8 mouse cellular contexts compared by ENCODE assay signal in genomic region chr9:21029291-21030054, GRCm38 (mm10). TPM values are rescaled to one million over a fixed set of nuclear protein-coding genes. Genes with fewer than 3 reads are reported as not detected.
DNase-seq lines count a peak whose midpoint lies in the region; ATAC-seq and TF ChIP-seq lines count a peak whose summit lies in the region.

Icam4 (plus strand) TSS chr9:21029373.

- no peaks in the 10 kb centered on the region for H3K9me3 ChIP-seq in liver, embryonic 12.5 days (replicated peaks)
- no peaks in the 10 kb centered on the region for H3K9me3 ChIP-seq in stomach, postnatal 0 days (ENCODE audit: control insufficient read depth, low read length)

- WGBS in liver, embryonic 12.5 days (ENCODE audit: insufficient replicate concordance), result under 1% methylated on average over 37 of the region's 37 CpGs
- whole genome bisulfite sequencing in stomach, postnatal 0 days, result 5% methylated on average over 37 of the region's 37 CpGs

- H3K4me1 ChIP-seq in liver, embryonic 12.5 days, result peaks cover 82% of the 10 kb centered on the region
- H3K4me1 ChIP-seq in stomach, postnatal 0 days (replicated peaks; ENCODE audit: control insufficient read depth, insufficient read depth), result 0 out of 2 replicates have a peak, but pooled peaks cover 3% of the 10 kb centered on the region

- no peaks in the 10 kb centered on the region for H3K79me2 ChIP-seq in myocyte (ENCODE audit: control insufficient read depth, insufficient read depth)

- H3K4me2 ChIP-seq in liver, embryonic 12.5 days, result peak within 1 kb of the TSS; percentile 99
- H3K4me2 ChIP-seq in myocyte (ENCODE audit: low read depth), result peak within 1 kb of the TSS; percentile 100
- peak within 1 kb of the TSS; percentile 86 for H3K4me2 ChIP-seq in stomach, postnatal 0 days (replicated peaks; ENCODE audit: low read depth)

- ATAC-seq in liver, embryonic 12.5 days, result peak; percentile 83
- peak; percentile 42 for ATAC-seq in stomach, postnatal 0 days (ENCODE audit: low FRiP score, low TSS enrichment)

- peaks cover 25% of the 10 kb centered on the region for H3K36me3 ChIP-seq in liver, embryonic 12.5 days
- no peaks in the 10 kb centered on the region for H3K36me3 ChIP-seq in myocyte (ENCODE audit: control insufficient read depth, insufficient read depth)
- H3K36me3 ChIP-seq in stomach, postnatal 0 days (ENCODE audit: control insufficient read depth, insufficient read depth, low read length), result no peaks in the 10 kb centered on the region

- H3K4me3 ChIP-seq in liver, embryonic 12.5 days, result peak within 1 kb of the TSS; percentile 74
- peak within 1 kb of the TSS; percentile 45 for H3K4me3 ChIP-seq in myocyte
- peak within 1 kb of the TSS; percentile 26 for H3K4me3 ChIP-seq in stomach, postnatal 0 days (ENCODE audit: low read depth, low read length)

- H3K27me3 ChIP-seq in liver, embryonic 12.5 days (replicated peaks), result peaks cover 33% of the 10 kb centered on the region
- peaks cover 4% of the 10 kb centered on the region for H3K27me3 ChIP-seq in myocyte (ENCODE audit: control insufficient read depth, insufficient read depth, insufficient read length)
- peaks cover 5% of the 10 kb centered on the region; the same call in 1 of the 2 replicates for H3K27me3 ChIP-seq in stomach, postnatal 0 days (ENCODE audit: control insufficient read depth, insufficient read depth, low read length)

- peak; percentile 92 for TF ChIP-seq CTCF in stomach, postnatal 0 days (IDR thresholded peaks at IDR 0.05; ENCODE audit: low read depth)

- TF ChIP-seq EP300 in stomach, postnatal 0 days (optimal IDR thresholded peaks at IDR 0.05), result no peak

- peak within 1 kb of the TSS; percentile 99 for H3K27ac ChIP-seq in liver, embryonic 12.5 days
- H3K27ac ChIP-seq in stomach, postnatal 0 days (replicated peaks), result no peak within 1 kb of the TSS

- no peak within 1 kb of the TSS for H3ac ChIP-seq in myocyte (ENCODE audit: control insufficient read depth, insufficient read length)

- peak within 1 kb of the TSS; percentile 86 for H3K9ac ChIP-seq in liver, embryonic 12.5 days
- 0 out of 2 replicates have a peak within 1 kb of the TSS, but pooled peaks have one; percentile 23 for H3K9ac ChIP-seq in stomach, postnatal 0 days (ENCODE audit: low read length)

- no peak for TF ChIP-seq POLR2A in myocyte (IDR thresholded peaks at IDR 0.05; ENCODE audit: insufficient read length, low read depth)

- DNase-seq in 3T3-L1 (ENCODE audit: low read depth, low spot score), result peak; percentile 49
- peak; percentile 90 for DNase-seq in adrenal gland, adult 2 months
- peak; percentile 84 for DNase-seq in embryo, embryonic 9.5 days (ENCODE audit: extremely low spot score)
- peak; percentile 81 for DNase-seq in heart, adult 8-10 months (ENCODE audit: low spot score)
- peak; percentile 87 for DNase-seq in kidney, adult 9 months
- peak; percentile 81 for DNase-seq in stomach, postnatal 0 days (ENCODE audit: low spot score)

TF ChIP-seq in myocyte, 11 proteins besides CTCF, POLR2A, EP300 and RAD21:
- TF ChIP-seq REST (IDR thresholded peaks at IDR 0.05; ENCODE audit: insufficient read depth, insufficient read length) (no peak), MYOD1 (IDR thresholded peaks at IDR 0.05; ENCODE audit: control insufficient read depth in 1 of 3, insufficient read length in 2 of 3, low read depth in 2 of 3) (peak in 1 of 3 experiments; percentile 12), CEBPB (IDR thresholded peaks at IDR 0.05; ENCODE audit: insufficient read depth, poor library complexity, severe bottlenecking) (no peak), POLR2AphosphoS2 (IDR thresholded peaks at IDR 0.05; ENCODE audit: insufficient read length, low read depth) (no peak)
TF ChIP-seq in myocyte: peak in this region for 1.

RNA-seq across cellular contexts. Expression of gene Icam4, which starts in this region (rescaled TPM):
- 1 to 10 TPM; 1.1 to 5.1 TPM for total RNA-seq in adrenal gland, adult 2 months (2021)
- 1.9 and 2.7 TPM in 2 replicates for polyA plus RNA-seq in adrenal gland, adult 2 months (2012; rRNA removed)
- total RNA-seq in heart, adult 8-10 months (2022), result 1 to 10 TPM in 1 of 4 experiments, under 1 TPM in 3; 0.27 to 1.9 (median 0.74) TPM
- polyA plus RNA-seq in liver, embryonic 12.5 days (2016; fragmentation: Nextera tagmentation; extraction: Ambion mirVana), result 231 and 238 TPM in 2 replicates
- polyA plus RNA-seq in myocyte (2012; fragmentation: generic; extraction: Trizol), result 0.73 TPM
- polyA plus RNA-seq in stomach, postnatal 0 days (2015; fragmentation: Nextera tagmentation; extraction: Ambion mirVana), result 0.50 and 0.81 TPM in 2 replicates

Comparison
In these comparisons a context has a peak if more than half of its experiments do, and no peak if none do; other contexts are left out.
1. RNA of gene Icam4 (polyA plus RNA-seq): 231 to 238 TPM in liver, embryonic 12.5 days; 1.9 to 2.7 TPM in adrenal gland, adult 2 months, 0.73 TPM in myocyte (single experiment) and 0.50 to 0.81 TPM in stomach, postnatal 0 days; every median in the first group is over 10 times any median in the second.
2. Peak in DNase-seq, ATAC-seq, H3K4me3 ChIP-seq, H3K9ac ChIP-seq and H3K4me2 ChIP-seq in stomach, postnatal 0 days; RNA of the gene not detected or under 1 TPM.
3. Peak in every context shown above with its lines, with median percentiles within 50 percentile points of each other: DNase-seq, H3K4me2 ChIP-seq and H3K4me3 ChIP-seq.